Mouse (Mus musculus): Measurements from ENCODE around the gene Gsg1.

GRCm38 (mm10) chr6:135247861-135248260 is 6.3 kb downstream of the Gsg1 start:
- TF ChIP-seq CTCF (IDR thresholded peaks at IDR 0.05; ENCODE audit: low read depth, low read length) (no peak), POLR2A (IDR thresholded peaks at IDR 0.05; ENCODE audit: extremely low read depth, insufficient read depth, low read length) (no peak)

All from liver, adult 2 months (tissue).